Mouse (Mus musculus) fibroblast of lung, adult 2 months (primary cell): ENCODE results near the gene Mast4.
A peak's percentile ranks its signal among the peaks of the same experiment; 100 is the strongest.
"Not testable (repeated sequence)": the region's sequence is repeated elsewhere in the genome, so short reads cannot be mapped to it uniquely, and the experiment has no call there.

Source experiments
- DNase-seq: peaks from one replicate; pipeline ENCODE4 v3.0.0-alpha.2; 2011; ENCODE audit warnings: low read depth

Mast4 gene

GRCm38 (mm10) chr13:103334392-103334686 lies at the start of gene Mast4:
TSS of gene Mast4 (minus strand) at chr13:103334497.
- DNase-seq = peak; percentile 46

DNA sequence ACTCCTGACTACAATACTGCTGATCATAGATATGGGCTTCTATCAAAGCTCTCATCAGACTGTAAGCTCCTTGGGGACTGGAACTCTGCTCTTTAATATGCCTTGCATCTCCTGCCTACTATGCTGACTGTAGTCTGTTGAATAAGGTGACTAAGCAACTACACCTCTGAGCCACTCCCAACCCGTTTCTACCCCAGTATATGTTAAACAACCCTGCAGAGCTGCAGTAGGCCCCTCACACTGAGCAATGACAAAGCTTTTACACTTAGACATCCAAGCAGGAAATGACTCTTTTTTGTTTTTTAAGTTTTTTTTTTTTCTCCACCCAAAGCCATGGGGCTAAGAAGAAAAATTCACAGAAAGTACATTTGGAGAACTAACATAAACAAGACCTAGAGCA lies 40.2 kb upstream of the Mast4 start:
- no peak for DNase-seq

GRCm38 (mm10) chr13:103369194-103369593 lies 34.9 kb upstream of the Mast4 start:
- DNase-seq = no peak

GRCm38 (mm10) chr13:103363181-103363580 lies 28.9 kb upstream of the Mast4 start:
- no peak for DNase-seq

DNA sequence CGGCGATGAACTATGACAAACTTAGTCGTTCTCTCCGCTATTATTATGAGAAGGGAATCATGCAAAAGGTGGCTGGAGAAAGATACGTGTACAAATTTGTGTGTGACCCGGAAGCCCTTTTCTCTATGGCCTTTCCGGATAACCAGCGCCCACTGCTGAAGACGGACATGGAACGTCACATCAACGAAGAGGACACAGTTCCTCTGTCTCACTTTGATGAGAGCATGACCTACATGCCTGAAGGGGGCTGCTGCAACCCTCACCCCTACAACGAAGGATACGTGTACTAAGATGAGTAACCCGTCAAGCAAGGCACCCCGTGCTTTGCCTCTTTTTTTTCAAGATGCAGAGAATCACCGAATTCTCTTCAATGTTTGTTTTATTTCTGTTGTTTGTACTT lies 23.1 kb upstream of the Mast4 start:
- DNase-seq = not testable (repeated sequence)

GRCm38 (mm10) chr13:103356909-103357308 lies 22.6 kb upstream of the Mast4 start:
- not testable (repeated sequence) for DNase-seq

DNA sequence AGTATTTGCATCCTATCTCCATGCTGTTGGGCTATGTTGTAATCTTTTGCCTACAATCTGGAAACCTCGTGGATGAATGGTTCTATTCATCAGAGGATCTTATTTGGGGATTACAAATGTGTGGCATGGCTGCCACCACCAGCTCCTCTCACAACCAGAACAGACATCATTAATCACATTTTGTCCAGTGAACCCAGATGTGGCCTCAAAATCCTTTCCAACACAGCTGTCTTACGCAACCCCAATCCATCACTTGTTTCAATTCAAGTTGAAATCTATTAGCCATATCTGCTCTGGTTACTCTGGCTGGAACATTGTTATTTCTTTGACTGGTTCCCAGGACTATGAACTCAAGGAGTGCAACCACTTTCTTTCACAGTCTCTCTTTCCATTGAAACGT lies 20.4 kb upstream of the Mast4 start:
- peak; percentile 98 for DNase-seq

DNA sequence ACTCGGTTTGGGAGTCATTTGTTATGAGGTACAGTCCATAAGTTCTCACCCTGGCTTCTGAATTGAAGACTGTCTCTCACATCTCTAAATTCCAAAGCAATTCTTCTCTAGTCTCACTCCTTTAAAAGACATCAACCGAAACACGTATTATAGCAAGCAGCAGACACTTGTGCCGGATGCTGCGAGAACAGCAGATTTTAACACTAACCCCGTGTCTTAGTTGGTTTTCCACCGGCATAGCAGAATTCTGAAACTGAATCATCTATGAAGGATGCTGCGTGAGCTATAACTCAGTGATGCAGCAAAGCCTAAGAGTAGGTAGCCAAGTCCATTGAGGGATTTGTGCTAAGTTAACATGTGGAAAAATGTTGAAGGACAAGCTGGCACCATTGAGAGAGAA lies 10.5 kb upstream of the Mast4 start:
- DNase-seq = no peak

- no peak for DNase-seq
These were observed 9.9 kb upstream of the Mast4 start for GRCm38 (mm10) chr13:103344006-103344720.

GRCm38 (mm10) chr13:103341031-103341430 lies 6.7 kb upstream of the Mast4 start:
- DNase-seq = no peak

GRCm38 (mm10) chr13:103338616-103339015 lies 4.3 kb upstream of the Mast4 start:
- DNase-seq = no peak

- DNase-seq = no peak
These were observed 1.9 kb upstream of the Mast4 start for GRCm38 (mm10) chr13:103336237-103336636.

DNA sequence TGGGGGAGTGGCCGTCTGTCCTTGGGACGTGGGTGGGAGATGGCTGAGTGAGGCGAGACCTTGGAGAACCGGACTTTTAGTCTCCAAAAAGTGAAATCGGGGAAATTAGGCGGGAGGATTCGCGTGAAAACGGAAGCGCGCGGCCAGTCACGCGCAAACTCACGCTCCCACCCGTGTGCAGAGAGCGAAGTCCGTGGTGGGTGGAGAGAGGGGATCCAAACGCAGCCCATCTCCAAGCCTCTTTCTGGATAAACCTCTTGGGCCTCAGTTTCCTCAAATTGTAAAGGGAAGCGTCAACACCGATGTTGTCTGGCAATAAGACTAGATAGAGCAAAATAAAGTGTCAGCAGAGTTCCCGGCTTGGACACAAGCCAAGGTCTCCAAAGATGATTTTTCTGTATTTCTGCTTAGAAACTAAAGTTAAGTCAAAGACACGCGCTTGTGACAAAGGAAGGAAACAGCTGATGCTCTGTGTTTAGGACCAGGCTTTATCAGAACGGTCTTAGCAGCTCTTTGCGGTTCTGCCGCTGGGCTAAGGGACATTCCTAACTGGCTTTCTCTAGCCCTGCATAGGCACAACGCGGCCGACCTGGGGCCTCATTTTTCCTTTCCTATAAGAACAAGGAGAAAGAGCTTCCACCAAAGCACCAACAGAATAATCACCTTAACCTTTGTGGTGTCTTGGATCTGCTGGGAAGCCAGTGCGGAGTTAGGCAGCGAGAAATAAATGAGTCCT lies 594 bp upstream of the Mast4 start:
- DNase-seq = no peak

DNA sequence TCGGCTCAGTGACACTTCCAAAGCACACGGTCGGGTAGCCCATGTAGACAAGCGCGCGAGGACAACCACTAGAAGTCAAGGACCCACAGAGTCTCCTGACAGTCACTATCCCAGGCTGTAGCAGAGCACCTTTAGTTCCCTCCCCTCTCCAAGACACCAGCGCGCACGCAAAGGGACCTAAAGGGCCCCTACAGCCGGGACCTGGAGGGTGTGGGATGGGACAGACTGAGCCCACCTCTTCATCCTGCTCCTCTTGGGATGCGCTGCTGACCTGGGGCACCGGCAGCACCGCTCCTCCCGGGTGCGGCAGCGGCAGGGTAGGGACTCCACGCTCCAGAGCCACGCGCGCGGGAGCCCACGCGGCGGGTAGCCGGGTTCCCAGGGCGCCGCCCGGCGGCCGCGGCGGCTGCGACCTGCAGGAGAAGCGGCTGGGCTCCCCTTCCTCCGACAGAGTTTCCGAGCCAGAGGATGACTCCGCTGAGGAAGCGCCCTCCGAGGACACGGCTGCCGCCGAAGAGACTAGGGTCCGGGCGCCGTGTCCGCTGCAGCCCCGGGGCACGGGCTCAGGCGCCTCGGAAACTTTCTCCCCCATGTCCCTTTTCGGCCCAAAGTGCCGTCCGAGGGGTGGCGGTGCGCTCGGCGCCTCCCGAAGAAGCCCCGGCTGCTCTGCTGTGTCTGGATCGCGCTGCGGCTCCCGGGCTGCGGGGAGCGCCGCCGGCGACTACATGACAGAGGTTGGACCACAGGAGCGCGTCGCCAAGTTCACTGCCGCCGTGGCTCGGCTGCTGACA lies 501 bp downstream of the Mast4 start:
- no peak for DNase-seq

DNA sequence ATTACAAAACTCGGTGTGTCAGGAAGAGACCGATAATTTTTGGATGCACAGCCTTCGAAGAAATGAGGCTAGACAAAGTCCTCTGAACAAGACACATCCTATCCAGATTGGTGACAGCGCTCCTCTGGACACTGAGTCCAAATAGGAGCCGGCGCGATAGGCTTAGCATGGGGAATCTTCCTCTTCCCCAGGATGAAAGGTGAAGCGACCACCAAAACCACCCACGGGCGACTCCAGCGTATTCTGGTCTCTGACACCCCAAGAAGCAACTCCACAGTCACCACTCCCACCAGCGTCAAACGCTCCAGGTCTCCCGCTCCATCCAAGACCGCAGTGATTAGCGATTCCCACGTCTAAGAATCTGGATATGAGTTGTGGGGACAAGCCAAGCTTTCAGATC lies 1.1 kb downstream of the Mast4 start:
- DNase-seq = no peak

- no peak for DNase-seq
These were observed 1.6 kb downstream of the Mast4 start for GRCm38 (mm10) chr13:103332731-103333130.

- DNase-seq = no peak
These were observed 3.2 kb downstream of the Mast4 start for GRCm38 (mm10) chr13:103331096-103331495.

DNA sequence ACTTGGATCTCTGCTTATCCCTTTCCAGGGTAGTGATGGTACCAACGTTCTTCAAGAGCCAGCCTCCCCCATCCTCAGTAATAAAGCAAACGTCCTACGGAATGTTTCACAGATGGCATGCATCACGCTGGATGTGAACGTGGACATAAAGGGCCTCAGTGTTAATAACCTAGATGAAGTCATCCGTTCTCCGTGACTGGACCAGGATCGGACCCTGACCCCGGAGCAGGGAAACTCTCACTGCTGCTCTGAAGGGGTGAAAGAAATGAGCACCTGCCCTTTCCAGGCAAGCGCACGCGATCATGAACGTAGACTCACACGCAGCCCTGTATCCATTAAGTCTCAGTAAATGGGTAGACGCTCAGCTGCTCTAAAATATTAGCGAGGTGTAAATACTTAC lies 6.0 kb downstream of the Mast4 start:
- DNase-seq = no peak

DNA sequence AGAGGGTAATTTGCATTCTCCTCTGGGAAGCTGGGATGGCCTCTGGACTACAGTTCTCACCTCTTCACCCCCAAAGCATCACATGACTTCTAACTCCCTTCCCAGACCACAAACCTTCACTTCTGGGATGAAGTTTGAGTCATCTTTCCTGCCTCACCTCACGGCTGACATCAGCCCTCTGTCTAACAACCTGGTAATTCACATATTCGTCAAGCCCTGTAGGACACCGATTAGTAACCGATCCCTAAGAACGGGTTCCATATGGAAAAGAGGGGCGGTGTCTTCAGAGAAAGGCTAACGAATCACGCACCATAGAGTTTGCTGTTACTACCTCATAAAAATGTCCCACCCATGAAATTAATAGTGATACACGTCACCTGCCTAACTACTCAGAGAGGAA lies 6.5 kb downstream of the Mast4 start:
- DNase-seq = no peak

- DNase-seq = no peak
These were observed 8.1 kb downstream of the Mast4 start for GRCm38 (mm10) chr13:103326186-103326585.

DNA sequence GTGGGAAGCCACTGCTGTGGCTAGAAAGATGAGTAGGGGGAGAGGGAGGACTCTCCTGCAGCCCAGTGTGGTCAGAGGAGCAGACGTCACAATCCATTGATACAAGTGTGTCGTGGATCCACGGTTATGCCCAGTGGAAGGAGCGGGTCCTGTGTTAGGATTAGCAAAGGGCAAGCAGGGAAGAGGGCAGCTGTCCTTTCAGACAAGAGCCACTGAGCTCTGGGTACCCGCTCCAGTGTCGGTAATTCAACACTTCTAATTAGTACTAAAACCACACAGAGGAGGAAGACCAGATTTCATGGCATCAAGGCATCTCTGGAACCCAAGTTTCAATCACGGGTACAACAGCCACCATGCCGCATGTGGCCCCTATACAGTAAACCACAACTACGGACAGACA lies 14.4 kb downstream of the Mast4 start:
- no peak for DNase-seq

- DNase-seq = no peak
These were observed 15.0 kb downstream of the Mast4 start for GRCm38 (mm10) chr13:103319317-103319716.

DNA sequence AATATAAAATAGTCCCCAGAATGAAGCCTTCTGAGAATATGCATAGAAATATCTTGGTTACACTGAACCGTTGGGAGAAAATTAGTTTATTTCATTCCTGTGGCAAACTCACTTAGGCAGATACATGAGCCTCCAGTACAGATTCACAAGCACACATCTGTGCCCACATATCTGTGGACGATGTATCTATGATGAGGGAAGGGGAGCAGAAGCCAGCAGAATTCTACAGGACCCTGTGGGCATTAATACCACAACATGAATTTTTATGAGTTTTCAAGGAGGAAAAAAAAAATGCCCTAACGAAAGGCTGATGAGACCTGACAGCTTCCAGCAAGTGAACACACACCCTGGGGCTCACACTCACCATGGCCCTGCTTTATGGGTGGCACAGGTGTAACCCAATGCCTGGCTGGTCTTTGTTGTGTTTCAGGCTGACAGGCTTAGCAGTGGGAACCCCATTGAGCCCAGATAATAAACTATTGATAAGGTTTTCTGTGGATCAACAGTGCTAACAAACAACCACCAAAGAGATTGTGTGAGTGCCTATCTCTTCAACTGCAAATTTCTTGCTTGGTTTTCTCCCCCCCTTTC lies 17.4 kb downstream of the Mast4 start:
- no peak for DNase-seq
